Mouse (Mus musculus) lung, postnatal 0 days (tissue): ENCODE measurements around the gene Olfr1349.

Experiments
- CTCF ChIP-seq: IDR thresholded peaks from 2 replicates; pipeline ENCODE4 v1.5.1; 2016; ENCODE audit warnings: antibody characterized with exemption, mild to moderate bottlenecking
- EP300 ChIP-seq: IDR thresholded peaks from 2 replicates; pipeline ENCODE4 v1.6.1; 2016; ENCODE audit warnings: antibody characterized with exemption, mild to moderate bottlenecking, control low read depth

GRCm38 (mm10) chr7:6508648-6509047 is 14.1 kb downstream of the Olfr1349 start, which contains the start of gene Olfr1348:
- TF ChIP-seq CTCF (no peak), EP300 (no peak)
